Mouse (Mus musculus): Measurements from ENCODE around the gene Gosr2.

DNA sequence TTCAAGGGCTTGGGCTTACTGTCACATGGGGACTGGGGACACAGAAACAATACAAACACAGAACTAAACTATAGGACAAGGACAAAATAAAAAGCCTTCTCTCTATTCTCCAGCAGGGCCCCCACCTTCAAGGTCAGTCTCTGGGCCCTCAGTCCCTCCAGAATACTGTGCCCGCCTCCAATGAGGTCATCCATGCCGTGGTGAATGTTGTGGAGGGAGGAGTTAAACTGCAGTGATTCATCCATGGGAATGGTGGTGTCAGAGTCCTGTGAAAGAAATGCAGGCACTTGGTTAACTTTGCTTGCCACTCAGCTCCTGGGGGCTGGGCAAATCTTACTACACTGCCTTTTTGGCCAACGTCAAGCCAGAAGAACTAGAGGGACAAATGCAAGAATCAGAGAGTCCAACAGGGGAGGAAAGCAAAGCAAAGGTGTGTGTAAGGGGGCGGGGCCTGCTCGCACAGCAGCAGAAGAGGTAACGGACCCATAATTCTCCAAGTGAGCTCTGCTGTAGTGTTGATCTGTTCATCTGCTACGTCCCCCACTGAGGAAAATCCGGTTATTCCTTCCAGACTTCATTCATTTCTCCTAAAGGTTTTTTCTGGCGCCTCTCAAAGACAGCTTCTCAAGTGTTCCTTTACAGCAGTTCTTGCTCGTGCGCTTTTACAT lies 13.9 kb downstream of the Gosr2 start:
- TF ChIP-seq CTCF (IDR thresholded peaks at IDR 0.05) (no peak), EP300 (IDR thresholded peaks at IDR 0.05; ENCODE audit: insufficient read depth, low read depth, low read length) (no peak), POLR2A (IDR thresholded peaks at IDR 0.05; ENCODE audit: insufficient read depth, low read depth, low read length) (no peak)
